In genomic region chr3:153016355-153016754, GRCm38 (mm10) we compare ENCODE assay signal across 15 mouse cellular contexts.
"Had no signal": no experiment of that assay in that cellular context is flagged by ENCODE, and none has a peak within 500 bp of the region (broad histone marks: within the 10 kb centered on the region; RNA-seq: fewer than 3 reads in every experiment).

No protein-coding gene starts in this region.

- H3K36me3 ChIP-seq: neural tube, embryonic 15.5 days; stomach, embryonic 15.5 days had no signal

- H3K4me2 ChIP-seq: neural tube, embryonic 15.5 days; stomach, embryonic 15.5 days had no signal

- H3K9me3 ChIP-seq: neural tube, embryonic 15.5 days; stomach, embryonic 15.5 days had no signal

- H3K27me3 ChIP-seq: neural tube, embryonic 15.5 days; stomach, embryonic 15.5 days had no signal

- H3K9ac ChIP-seq: neural tube, embryonic 15.5 days; stomach, embryonic 15.5 days had no signal

- H3K27ac ChIP-seq: neural tube, embryonic 15.5 days; stomach, embryonic 15.5 days; stomach, postnatal 0 days had no signal

- DNase-seq: retina, postnatal 1 day; right cerebral cortex, adult 18-20 months; right cerebral cortex, postnatal 14 days; right cerebral cortex, postnatal 25 days; right cerebral cortex, postnatal 4 days; spleen, adult 18-20 months; thymus, adult 18-20 months; thymus, adult 2 months; thymus, postnatal 14 days; thymus, postnatal 25 days; thymus, postnatal 36 days; thymus, postnatal 4 days had no signal

- H3K4me3 ChIP-seq: neural tube, embryonic 15.5 days; stomach, embryonic 15.5 days had no signal
